Mouse (Mus musculus) kidney, embryonic 14.5 days (tissue): ENCODE data around the gene Usp39. TPM values are rescaled to one million over a fixed set of nuclear protein-coding genes. Genes with fewer than 3 reads are reported as not detected.

Source experiments
- ATAC-seq: fragments of 200-750 bp; cut with Nextera tagmentation; 2 replicates; pipeline ENCODE4 v1.8.0; 2017; ENCODE audit warnings: moderate number of reproducible peaks, mild to moderate bottlenecking, moderate TSS enrichment, moderate library complexity; ENCODE audit not compliant: low FRiP score, low TSS enrichment
- H3K27ac ChIP-seq: fragments of 300-500 bp; sonication (generic); 2 replicates; pipeline ENCODE4 v1.5.1; 2014; ENCODE audit warnings: low read depth, mild to moderate bottlenecking, low read length, moderate library complexity, mixed read lengths
- H3K27me3 ChIP-seq: fragments of 300-500 bp; sonication (generic); 2 replicates; pipeline ENCODE4 v1.6.1; 2014; ENCODE audit warnings: mild to moderate bottlenecking, low read length; ENCODE audit not compliant: control insufficient read depth, insufficient read depth
- H3K36me3 ChIP-seq: fragments of 300-500 bp; sonication (generic); 2 replicates; pipeline ENCODE4 v1.6.1; 2014; ENCODE audit warnings: low read length, mixed read lengths; ENCODE audit not compliant: control insufficient read depth, insufficient read depth
- H3K4me1 ChIP-seq: fragments of 300-500 bp; sonication (generic); 2 replicates; pipeline ENCODE4 v1.6.1; 2014; ENCODE audit warnings: low read length, mixed read lengths; ENCODE audit not compliant: control insufficient read depth, insufficient read depth
- H3K4me2 ChIP-seq: fragments of 300-500 bp; sonication (generic); replicated peaks from 2 replicates; pipeline ENCODE4 v1.6.1; 2014; ENCODE audit warnings: low read depth, mild to moderate bottlenecking, low read length
- H3K4me3 ChIP-seq: fragments of 300-500 bp; sonication (generic); 2 replicates; pipeline ENCODE4 v1.5.1; 2014; ENCODE audit warnings: mild to moderate bottlenecking, low read length
- H3K9ac ChIP-seq: fragments of 300-500 bp; sonication (generic); 2 replicates; pipeline ENCODE4 v1.6.1; 2014; ENCODE audit warnings: low read depth, mild to moderate bottlenecking, low read length, moderate library complexity
- H3K9me3 ChIP-seq: fragments of 300-500 bp; sonication (generic); 2 replicates; pipeline ENCODE4 v1.6.1; 2016; ENCODE audit warnings: low read length; ENCODE audit not compliant: control insufficient read depth
- WGBS: fragments of 180-500 bp; shearing (Covaris S2); extraction: QIAGEN DNeasy Blood & Tissue Kit; methylation state at CpG from one replicate; pipeline ENCODE4 v1.1.7; 2014; 5-methylcytosine and 5-hydroxymethylcytosine counted together
- polyA plus RNA-seq: library from polyadenylated mRNA; unstranded; fragments of >200 nt; fragmentation: Nextera tagmentation; extraction: Ambion mirVana; gene quantifications from 2 replicates; pipeline ENCODE4 v1.2.1, GENCODE M21; 2014

The Usp39 gene
- polyA plus RNA-seq, 1 experiment from 2014 or later, result 69.1 TPM

DNA sequence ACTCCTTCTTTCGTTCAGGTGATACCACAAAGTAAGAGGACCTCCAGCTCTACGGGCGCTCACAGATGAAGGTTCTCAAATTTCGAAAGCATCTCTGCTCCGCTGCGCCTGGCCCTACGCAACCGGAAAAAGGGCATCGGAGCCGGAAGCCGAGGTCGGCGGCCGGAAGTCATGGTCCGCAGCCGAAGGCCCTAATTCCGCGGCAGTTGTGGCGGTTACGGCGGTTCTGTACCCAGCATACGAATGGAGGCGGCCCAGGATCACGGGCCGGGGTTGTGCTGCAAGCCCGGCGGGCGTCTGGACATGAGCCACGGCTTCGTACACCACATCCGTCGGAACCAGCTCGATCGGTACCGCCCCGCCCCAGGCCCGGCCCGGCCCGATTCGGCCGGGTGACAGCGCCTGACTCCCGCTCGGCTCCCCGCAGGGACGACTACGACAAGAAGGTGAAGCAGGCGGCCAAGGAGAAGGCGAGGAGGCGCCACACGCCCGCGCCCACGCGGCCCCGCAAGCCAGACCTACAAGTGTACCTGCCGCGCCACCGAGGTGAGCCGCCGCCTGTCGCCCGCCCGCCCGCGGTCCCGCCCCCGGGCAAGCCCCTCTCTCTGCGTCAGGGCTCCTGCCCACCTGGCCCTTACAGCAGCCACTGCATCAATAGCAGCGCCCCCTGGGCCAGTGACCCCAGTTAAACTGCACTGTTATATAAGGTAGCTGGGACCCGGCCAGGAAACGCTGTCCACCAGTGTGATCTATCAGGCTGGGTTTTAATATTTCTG lies 2.4 kb upstream of the Usp39 start, which contains the start of gene 0610030E20Rik:
Gene 0610030E20Rik, plus strand, starts transcription at position 152 of the 776 bp plus-strand sequence.
- ATAC-seq, result peak; percentile 73
- peaks cover 25% of the 10 kb centered on the region for H3K36me3 ChIP-seq
- peak within 1 kb of the TSS; percentile 75 for H3K27ac ChIP-seq
- H3K9ac ChIP-seq, result peak within 1 kb of the TSS; percentile 76
- peak within 1 kb of the TSS; percentile 50 for H3K4me3 ChIP-seq
- H3K9me3 ChIP-seq, result no peaks in the 10 kb centered on the region
- no peaks in the 10 kb centered on the region for H3K27me3 ChIP-seq
- peaks cover 25% of the 10 kb centered on the region for H3K4me1 ChIP-seq
- WGBS, result under 1% methylated on average over 62 of the region's 72 CpGs
- H3K4me2 ChIP-seq, result peak within 1 kb of the TSS; percentile 68

DNA sequence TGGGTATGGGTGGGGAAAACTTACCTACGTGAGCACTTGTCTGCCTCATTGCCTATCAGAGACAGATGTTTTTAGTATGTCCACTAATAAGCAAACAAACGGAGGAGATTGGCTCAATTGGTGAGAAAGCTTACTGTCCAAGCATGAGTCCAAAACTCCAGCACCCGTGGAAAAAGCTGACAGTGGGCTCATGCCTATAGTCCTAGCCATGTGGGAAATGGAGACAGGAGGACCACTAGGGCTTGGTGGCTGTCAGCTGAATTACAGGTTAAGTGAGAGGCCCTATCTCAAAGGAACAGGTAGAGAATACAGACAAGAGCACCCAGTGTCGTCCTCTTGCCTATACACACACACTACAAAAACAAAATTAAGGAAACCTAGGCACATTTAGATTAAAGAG lies 1.3 kb upstream of the Usp39 start:
- Histone ChIP-seq H3K27ac (no peak overlapping the region), H3K9me3 (no peaks in the 10 kb centered on the region), H3K9ac (no peak overlapping the region), H3K4me3 (0 out of 2 replicates have a peak overlapping the region, but pooled peaks have one; percentile 50), H3K27me3 (no peaks in the 10 kb centered on the region), H3K4me2 (no peak overlapping the region; the same call in 1 of the 2 replicates), H3K4me1 (peaks cover 25% of the 10 kb centered on the region), H3K36me3 (peaks cover 26% of the 10 kb centered on the region)
- ATAC-seq, result no peak
- 86% methylated on average over 4 of the region's 4 CpGs for WGBS

DNA sequence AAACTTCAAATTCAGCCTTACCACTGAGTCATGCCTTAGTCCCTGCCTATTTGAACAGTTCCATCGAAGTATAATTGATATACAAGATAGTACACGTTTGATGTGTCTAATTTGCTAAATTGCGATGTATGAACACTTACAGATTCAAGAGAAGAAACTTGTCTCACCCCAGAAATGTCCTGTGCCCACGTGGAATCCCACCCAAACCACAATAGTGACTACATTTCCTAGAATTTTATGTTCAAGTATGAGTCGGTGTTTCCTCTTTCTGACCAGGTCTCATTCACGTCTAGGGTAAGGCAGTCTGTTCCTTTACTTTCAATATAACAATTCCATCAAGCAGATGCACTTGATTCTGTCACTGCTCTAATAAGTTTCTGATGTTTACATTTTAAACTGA lies 649 bp upstream of the Usp39 start:
- H3K27me3 ChIP-seq, result no peaks in the 10 kb centered on the region
- peak overlapping the region; percentile 86 for H3K4me3 ChIP-seq
- H3K36me3 ChIP-seq, result peaks cover 24% of the 10 kb centered on the region
- H3K4me2 ChIP-seq, result peak overlapping the region; percentile 88
- no peak overlapping the region for H3K27ac ChIP-seq
- no peak for ATAC-seq
- peaks cover 25% of the 10 kb centered on the region for H3K4me1 ChIP-seq
- no peaks in the 10 kb centered on the region for H3K9me3 ChIP-seq
- H3K9ac ChIP-seq, result no peak overlapping the region; the same call in 1 of the 2 replicates
- WGBS, result 53% methylated on average over 6 of the region's 6 CpGs

DNA sequence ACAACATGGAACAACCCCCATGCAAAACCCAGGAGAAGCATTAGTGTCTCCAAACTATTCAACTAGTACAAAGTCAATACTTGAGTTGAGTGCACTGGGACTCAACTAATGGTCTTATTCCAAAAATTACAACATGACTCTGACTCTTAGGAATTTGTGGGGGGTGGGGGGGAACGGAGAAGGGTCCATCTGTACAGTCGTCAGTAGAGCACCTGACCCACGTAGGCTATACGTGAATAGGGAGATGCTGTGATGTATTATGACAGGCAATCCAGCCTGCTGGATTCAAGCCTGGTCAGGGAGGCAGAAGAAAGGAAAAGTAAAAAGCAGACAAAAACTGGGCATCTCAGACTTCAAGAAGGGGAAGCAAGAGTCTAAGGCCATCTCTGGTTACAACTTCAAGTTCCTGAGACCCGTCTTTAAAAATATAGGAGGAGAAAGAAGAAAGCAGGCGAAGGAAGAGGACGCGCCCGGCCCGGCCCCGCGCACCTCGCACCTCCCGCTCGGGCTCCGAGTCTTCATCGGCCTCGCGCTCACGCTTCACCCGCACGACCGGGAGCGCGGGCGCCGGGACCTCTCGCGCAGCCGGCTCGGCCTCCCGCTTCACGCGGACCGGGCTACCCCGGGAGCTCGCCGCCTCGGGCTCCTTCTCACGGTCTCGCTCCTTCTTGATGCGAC lies 449 bp downstream of the Usp39 start:
- Histone ChIP-seq H3K27me3 (no peaks in the 10 kb centered on the region), H3K36me3 (peaks cover 19% of the 10 kb centered on the region), H3K4me1 (peaks cover 25% of the 10 kb centered on the region), H3K9ac (peak overlapping the region; percentile 84), H3K4me3 (peak overlapping the region; percentile 86), H3K4me2 (peak overlapping the region; percentile 88), H3K27ac (no peak overlapping the region), H3K9me3 (no peaks in the 10 kb centered on the region)
- ATAC-seq, result 0 out of 2 replicates have a peak, but pooled peaks have one; percentile 20
- under 1% methylated on average over 42 of the region's 42 CpGs for WGBS

DNA sequence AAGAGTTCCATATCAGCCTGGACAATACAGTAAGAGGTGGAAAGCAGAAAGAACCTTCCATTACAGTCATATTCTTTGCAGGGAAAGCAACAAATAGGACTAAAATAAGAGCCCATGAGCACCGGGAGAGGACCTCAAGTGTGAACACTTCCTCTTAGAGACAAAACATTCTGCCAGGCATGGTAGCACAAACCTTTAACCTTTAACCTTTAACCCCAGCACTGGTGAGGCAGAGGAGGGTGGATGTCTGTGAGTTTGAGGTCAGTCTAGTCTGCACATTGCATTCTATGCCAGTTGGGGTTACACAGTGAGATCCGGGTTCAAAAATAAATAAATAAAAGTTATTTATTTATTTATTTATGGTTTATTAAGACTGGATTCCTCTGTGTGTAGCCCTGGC lies 4.5 kb downstream of the Usp39 start:
- H3K9ac ChIP-seq, result no peak overlapping the region

DNA sequence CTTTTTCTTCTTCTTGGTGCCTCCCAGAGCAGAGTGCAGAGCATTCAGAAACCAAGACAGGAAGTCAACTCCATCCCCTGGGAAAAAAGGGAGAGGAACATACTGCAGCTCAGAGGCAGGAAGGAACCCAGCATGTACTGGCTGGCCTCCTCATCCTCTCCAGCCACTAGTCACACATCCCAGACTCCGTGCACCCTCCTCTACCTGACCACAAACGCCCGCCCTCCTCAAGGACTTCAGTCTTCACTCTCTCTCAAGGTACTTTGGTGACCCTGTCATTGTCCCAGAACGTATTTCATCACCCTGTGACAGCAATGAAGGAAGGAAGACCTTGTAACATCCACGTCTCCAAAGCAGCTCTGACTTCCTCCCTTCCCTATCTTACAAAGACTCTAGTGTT lies 11.9 kb downstream of the Usp39 start:
- Histone ChIP-seq H3K4me1 (no peaks in the 10 kb centered on the region), H3K4me2 (no peak overlapping the region), H3K9ac (no peak overlapping the region), H3K36me3 (peaks cover 78% of the 10 kb centered on the region), H3K27me3 (no peaks in the 10 kb centered on the region), H3K4me3 (no peak overlapping the region), H3K27ac (no peak overlapping the region), H3K9me3 (no peaks in the 10 kb centered on the region)
- no peak for ATAC-seq
- WGBS, result 70% methylated on average over 5 of the region's 5 CpGs

More for the DNA sequence above, 4.5 kb downstream of the Usp39 start:
- Histone ChIP-seq H3K4me3 (no peak overlapping the region), H3K27me3 (no peaks in the 10 kb centered on the region), H3K4me2 (no peak overlapping the region), H3K9me3 (no peaks in the 10 kb centered on the region), H3K27ac (no peak overlapping the region), H3K4me1 (peaks cover 14% of the 10 kb centered on the region), H3K36me3 (peaks cover 48% of the 10 kb centered on the region)
- ATAC-seq, result no peak
- WGBS, result 57% methylated on average over 2 of the region's 2 CpGs

DNA sequence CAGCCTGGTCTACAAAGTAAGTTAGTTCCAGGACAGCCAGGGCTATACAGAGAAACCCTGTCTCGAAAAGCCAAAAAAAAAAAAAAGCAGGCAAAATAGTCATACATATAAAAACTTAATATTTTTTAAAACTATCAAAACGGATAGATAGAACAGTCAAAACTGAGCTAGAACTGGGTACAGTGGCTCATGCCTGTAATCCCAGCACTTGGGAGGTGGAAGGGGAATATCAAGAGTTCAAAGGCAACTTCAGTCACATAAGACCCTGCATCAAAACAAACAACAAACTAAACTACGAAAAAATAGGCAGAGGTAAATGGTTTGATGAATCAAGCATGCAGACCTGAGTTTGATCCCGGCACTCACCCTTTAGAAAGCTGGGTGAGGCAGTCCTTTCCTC lies 14.9 kb downstream of the Usp39 start:
- H3K27ac ChIP-seq, result no peak overlapping the region
- 94% methylated on average over 4 of the region's 4 CpGs for WGBS
- ATAC-seq, result no peak
- no peaks in the 10 kb centered on the region for H3K9me3 ChIP-seq
- no peak overlapping the region for H3K9ac ChIP-seq
- peaks cover 74% of the 10 kb centered on the region for H3K36me3 ChIP-seq
- no peak overlapping the region for H3K4me3 ChIP-seq
- H3K4me1 ChIP-seq, result no peaks in the 10 kb centered on the region
- no peaks in the 10 kb centered on the region for H3K27me3 ChIP-seq
- H3K4me2 ChIP-seq, result no peak overlapping the region

DNA sequence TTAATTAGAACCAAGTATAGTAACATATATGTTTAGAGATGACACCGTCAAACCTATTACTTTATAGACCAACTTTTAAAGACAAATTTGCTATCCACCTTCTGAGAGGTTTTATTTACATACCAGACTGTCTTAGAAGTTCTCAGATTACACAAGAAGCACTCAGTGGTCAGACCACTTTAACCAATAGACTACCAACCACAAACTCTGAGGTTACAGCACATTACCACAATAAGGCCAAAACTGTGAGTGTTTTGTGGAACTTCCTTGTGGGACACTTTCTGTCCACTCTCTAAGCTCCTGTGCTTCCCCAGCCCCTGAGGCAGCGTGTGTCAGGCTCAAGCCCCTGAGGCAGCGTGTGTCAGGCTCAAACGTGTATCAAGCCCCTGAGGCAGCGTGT lies 16.0 kb downstream of the Usp39 start:
- H3K27me3 ChIP-seq, result no peaks in the 10 kb centered on the region
- no peak overlapping the region for H3K4me3 ChIP-seq
- no peaks in the 10 kb centered on the region for H3K9me3 ChIP-seq
- H3K27ac ChIP-seq, result no peak overlapping the region
- H3K4me1 ChIP-seq, result no peaks in the 10 kb centered on the region
- H3K4me2 ChIP-seq, result no peak overlapping the region
- WGBS, result 93% methylated on average over 5 of the region's 5 CpGs
- H3K9ac ChIP-seq, result no peak overlapping the region
- H3K36me3 ChIP-seq, result peaks cover 82% of the 10 kb centered on the region
- ATAC-seq, result no peak

DNA sequence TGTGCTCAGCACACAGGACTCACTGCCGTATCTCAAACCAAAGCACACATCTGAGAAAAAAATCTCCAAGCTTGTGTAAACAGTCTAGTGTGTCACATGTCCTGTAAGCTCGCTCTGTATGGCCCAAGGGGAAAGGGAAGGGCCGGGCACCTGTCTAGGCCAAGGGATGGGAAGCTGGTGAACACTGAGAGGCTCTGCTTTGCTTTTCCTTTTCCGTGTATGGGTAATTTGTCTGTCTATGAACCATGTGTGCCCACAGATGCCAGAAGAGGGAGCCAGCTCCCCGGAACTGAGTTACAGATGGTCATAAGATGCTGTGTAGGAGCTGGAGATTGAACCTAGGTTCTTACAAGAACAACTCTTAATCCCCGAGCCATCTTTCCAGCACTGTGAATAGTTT lies 18.7 kb downstream of the Usp39 start:
- Histone ChIP-seq H3K4me1 (no peaks in the 10 kb centered on the region), H3K27ac (no peak overlapping the region), H3K9ac (no peak overlapping the region), H3K27me3 (no peaks in the 10 kb centered on the region), H3K4me2 (no peak overlapping the region), H3K36me3 (peaks cover 82% of the 10 kb centered on the region), H3K9me3 (no peaks in the 10 kb centered on the region), H3K4me3 (no peak overlapping the region)
- ATAC-seq, result no peak
- 77% methylated on average over 6 of the region's 6 CpGs for WGBS
